Comparison of ENCODE assay signal across 8 mouse cellular contexts in the genomic region with DNA sequence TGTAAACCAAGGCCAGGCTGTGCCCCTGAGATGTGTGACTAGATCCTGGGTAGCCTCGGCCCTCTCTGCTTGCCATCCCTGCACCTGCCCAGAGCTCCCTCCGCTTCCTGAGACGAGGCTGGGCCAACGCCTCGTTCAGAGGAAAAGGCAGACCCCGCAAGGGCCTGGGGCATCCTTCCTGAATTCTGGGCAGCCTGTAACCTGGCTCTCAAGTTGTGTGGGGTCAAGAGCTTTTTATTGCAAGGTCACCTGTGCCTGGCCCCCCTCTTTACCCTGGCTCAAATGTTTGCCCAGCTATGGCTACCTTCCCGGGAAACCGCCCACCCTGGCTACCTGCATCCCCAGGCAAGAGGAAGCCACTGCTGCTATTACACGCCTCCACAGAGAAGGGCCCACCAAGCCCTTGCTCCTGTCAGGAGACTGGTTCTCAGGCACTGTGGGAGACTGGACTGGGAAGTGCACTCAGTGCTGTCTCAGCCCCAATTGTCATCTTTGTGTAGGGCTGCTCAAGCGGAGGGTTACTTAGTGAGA. TPM values are rescaled to one million over a fixed set of nuclear protein-coding genes. Genes with fewer than 3 reads are reported as not detected.
DNase-seq lines count a peak whose midpoint lies in the region; ATAC-seq lines count a peak whose summit lies in the region.

No protein-coding gene starts in this region.

- peak; percentile 36 to 38 for DNase-seq in layer of hippocampus, postnatal 10 days (ENCODE audit: low spot score in 2 of 2)
- DNase-seq in layer of hippocampus, adult 11-12 months (ENCODE audit: low spot score): no peak
- DNase-seq in cerebellum, adult 9-10 months: peak; percentile 61
- no peak for DNase-seq in liver, embryonic 11.5 days (ENCODE audit: low spot score)
- no peak for DNase-seq in frontal cortex, adult 2 months (ENCODE audit: extremely low spot score in 1 of 2, low spot score in 1 of 2)
- DNase-seq in gastrocnemius, postnatal 14 days: no peak

- ATAC-seq in heart, embryonic 14.5 days (ENCODE audit: insufficient number of reproducible peaks, insufficient read depth, low FRiP score, low read depth): peak; percentile 19; the same call in 1 of the 2 replicates
- ATAC-seq in liver, embryonic 11.5 days (replicated peaks; ENCODE audit: low FRiP score): no peak
- ATAC-seq in stomach, embryonic 15.5 days (ENCODE audit: insufficient read depth, low FRiP score, low read depth): no peak

- intact Hi-C loops in gastrocnemius, postnatal 14 days (cut with DNase I; ENCODE audit: low total_unique reads): no loop called here

- no peaks in the 10 kb centered on the region for H3K9me3 ChIP-seq in heart, embryonic 14.5 days (ENCODE audit: control insufficient read depth, low read length)
- no peaks in the 10 kb centered on the region for H3K9me3 ChIP-seq in liver, embryonic 11.5 days (ENCODE audit: control insufficient read depth, low read length)
- H3K9me3 ChIP-seq in stomach, embryonic 15.5 days: no peaks in the 10 kb centered on the region

- peak overlapping the region; percentile 89 to 92 for H3K27ac ChIP-seq in heart, embryonic 14.5 days (replicated peaks in 1 of 2; ENCODE audit: control insufficient read depth in 1 of 2, insufficient read depth in 1 of 2, low read depth in 2 of 2, low read length in 2 of 2)
- peak overlapping the region; percentile 93 for H3K27ac ChIP-seq in liver, embryonic 11.5 days (ENCODE audit: low read depth, low read length)
- peak overlapping the region; percentile 86 for H3K27ac ChIP-seq in stomach, embryonic 15.5 days

- peaks cover 16 to 26% of the 10 kb centered on the region in 2 experiments for H3K4me1 ChIP-seq in heart, embryonic 14.5 days (ENCODE audit: control insufficient read depth in 2 of 2, insufficient read depth in 2 of 2, low read length in 2 of 2)
- H3K4me1 ChIP-seq in liver, embryonic 11.5 days (replicated peaks; ENCODE audit: control insufficient read depth, insufficient read depth, low read length): peaks cover 18% of the 10 kb centered on the region
- H3K4me1 ChIP-seq in stomach, embryonic 15.5 days: peaks cover 17% of the 10 kb centered on the region

- peak overlapping the region; percentile 86 for H3K9ac ChIP-seq in heart, embryonic 14.5 days (ENCODE audit: low read length)
- peak overlapping the region; percentile 88 for H3K9ac ChIP-seq in liver, embryonic 11.5 days (ENCODE audit: low read depth, low read length)
- peak overlapping the region; percentile 70 for H3K9ac ChIP-seq in stomach, embryonic 15.5 days

- no peaks in the 10 kb centered on the region for H3K27me3 ChIP-seq in heart, embryonic 14.5 days (ENCODE audit: control insufficient read depth, insufficient read depth, low read length)
- H3K27me3 ChIP-seq in liver, embryonic 11.5 days (replicated peaks; ENCODE audit: control insufficient read depth, insufficient read depth, low read length): no peaks in the 10 kb centered on the region
- H3K27me3 ChIP-seq in stomach, embryonic 15.5 days (replicated peaks): no peaks in the 10 kb centered on the region

- 41% methylated on average over 10 of the region's 10 CpGs for WGBS in heart, embryonic 14.5 days
- WGBS in liver, embryonic 11.5 days: 37% methylated on average over 10 of the region's 10 CpGs
- WGBS in stomach, embryonic 15.5 days: 34% methylated on average over 10 of the region's 10 CpGs

- peak overlapping the region; percentile 87 for H3K4me2 ChIP-seq in heart, embryonic 14.5 days (ENCODE audit: low read length)
- H3K4me2 ChIP-seq in liver, embryonic 11.5 days: peak overlapping the region; percentile 85
- H3K4me2 ChIP-seq in stomach, embryonic 15.5 days: peak overlapping the region; percentile 74

- peak overlapping the region; percentile 36 to 54 for H3K4me3 ChIP-seq in heart, embryonic 14.5 days (ENCODE audit: control insufficient read depth in 1 of 2, insufficient read depth in 1 of 2, low read depth in 1 of 2, low read length in 2 of 2)
- peak overlapping the region; percentile 71 for H3K4me3 ChIP-seq in liver, embryonic 11.5 days (ENCODE audit: low read depth, low read length)
- H3K4me3 ChIP-seq in stomach, embryonic 15.5 days (replicated peaks): peak overlapping the region; percentile 58

- peaks cover 15% of the 10 kb centered on the region for H3K36me3 ChIP-seq in heart, embryonic 14.5 days (ENCODE audit: control insufficient read depth, insufficient read depth, low read length)
- peaks cover 8% of the 10 kb centered on the region for H3K36me3 ChIP-seq in liver, embryonic 11.5 days (ENCODE audit: control insufficient read depth, insufficient read depth, low read length)
- peaks cover 2% of the 10 kb centered on the region; the same call in 1 of the 2 replicates for H3K36me3 ChIP-seq in stomach, embryonic 15.5 days

RNA-seq across cellular contexts. Expression of a gene that starts 1.9 kb away (rescaled TPM):
- total RNA-seq in layer of hippocampus, postnatal 10 days (2021): 10 to 100 TPM; 62.5 to 66.0 TPM
- polyA plus RNA-seq in heart, embryonic 14.5 days (2014; fragmentation: Nextera tagmentation; extraction: Ambion mirVana): 28.8 and 32.3 TPM in 2 replicates
- polyA plus RNA-seq in liver, embryonic 11.5 days (2014; fragmentation: Nextera tagmentation; extraction: Ambion mirVana): 48.8 and 51.8 TPM in 2 replicates
- polyA plus RNA-seq in stomach, embryonic 15.5 days (2015; fragmentation: Nextera tagmentation; extraction: Ambion mirVana): 21.7 and 21.8 TPM in 2 replicates
- 112 and 119 TPM in 2 replicates for polyA plus RNA-seq in frontal cortex, adult 2 months (2012; rRNA removed)
- total RNA-seq in gastrocnemius, postnatal 14 days (2021): 10 to 100 TPM; 40.8 to 47.8 TPM

RNA-seq across cellular contexts. Expression of a gene that starts 26.1 kb away (rescaled TPM):
- 10 to 100 TPM; 24.3 to 26.8 TPM for total RNA-seq in layer of hippocampus, postnatal 10 days (2021)
- polyA plus RNA-seq in heart, embryonic 14.5 days (2014; fragmentation: Nextera tagmentation; extraction: Ambion mirVana): 0.58 TPM in 2 replicates
- 6.2 and 6.8 TPM in 2 replicates for polyA plus RNA-seq in liver, embryonic 11.5 days (2014; fragmentation: Nextera tagmentation; extraction: Ambion mirVana)
- polyA plus RNA-seq in stomach, embryonic 15.5 days (2015; fragmentation: Nextera tagmentation; extraction: Ambion mirVana): 1.7 and 1.9 TPM in 2 replicates
- polyA plus RNA-seq in frontal cortex, adult 2 months (2012; rRNA removed): 41.8 and 43.0 TPM in 2 replicates
- under 1 TPM; 0.95 to 0.96 TPM for total RNA-seq in gastrocnemius, postnatal 14 days (2021)

RNA-seq across cellular contexts. Expression of a gene that starts 32.5 kb away (rescaled TPM):
- 1 to 10 TPM; 3.7 to 4.5 TPM for total RNA-seq in layer of hippocampus, postnatal 10 days (2021)
- polyA plus RNA-seq in heart, embryonic 14.5 days (2014; fragmentation: Nextera tagmentation; extraction: Ambion mirVana): not detected in 2 replicates
- polyA plus RNA-seq in liver, embryonic 11.5 days (2014; fragmentation: Nextera tagmentation; extraction: Ambion mirVana): not detected in 2 replicates
- 0.08 and 0.18 TPM in 2 replicates for polyA plus RNA-seq in stomach, embryonic 15.5 days (2015; fragmentation: Nextera tagmentation; extraction: Ambion mirVana)
- polyA plus RNA-seq in frontal cortex, adult 2 months (2012; rRNA removed): 0.40 and 2.2 TPM in 2 replicates
- not detected for total RNA-seq in gastrocnemius, postnatal 14 days (2021)

RNA-seq across cellular contexts. Expression of a gene that starts 37.8 kb away (rescaled TPM):
- total RNA-seq in layer of hippocampus, postnatal 10 days (2021): 10 to 100 TPM; 47.7 to 49.4 TPM
- polyA plus RNA-seq in heart, embryonic 14.5 days (2014; fragmentation: Nextera tagmentation; extraction: Ambion mirVana): 20.6 and 21.2 TPM in 2 replicates
- polyA plus RNA-seq in liver, embryonic 11.5 days (2014; fragmentation: Nextera tagmentation; extraction: Ambion mirVana): 10.4 and 11.6 TPM in 2 replicates
- 25.1 and 26.8 TPM in 2 replicates for polyA plus RNA-seq in stomach, embryonic 15.5 days (2015; fragmentation: Nextera tagmentation; extraction: Ambion mirVana)
- polyA plus RNA-seq in frontal cortex, adult 2 months (2012; rRNA removed): 47.6 and 48.7 TPM in 2 replicates
- 1 to 10 TPM; 6.3 to 8.7 TPM for total RNA-seq in gastrocnemius, postnatal 14 days (2021)

Comparison
In these comparisons a context has a peak if more than half of its experiments do, and no peak if none do; other contexts are left out.
1. DNase-seq: peak in layer of hippocampus, postnatal 10 days (2 of 2) and cerebellum, adult 9-10 months (single experiment); none in layer of hippocampus, adult 11-12 months (single experiment), liver, embryonic 11.5 days (single experiment), frontal cortex, adult 2 months (0 of 2) and gastrocnemius, postnatal 14 days (single experiment).
2. Peak in every context shown above with its lines, with median percentiles within 50 percentile points of each other: H3K27ac ChIP-seq, H3K4me2 ChIP-seq, H3K4me3 ChIP-seq and H3K9ac ChIP-seq.